Mouse (Mus musculus): ENCODE data around the gene Chst10. TPM values are rescaled to one million over a fixed set of nuclear protein-coding genes. Genes with fewer than 3 reads are reported as not detected.

The Chst10 gene
- polyA plus RNA-seq (2012; rRNA removed), result 31.7 and 34.8 TPM in 2 replicates

DNA sequence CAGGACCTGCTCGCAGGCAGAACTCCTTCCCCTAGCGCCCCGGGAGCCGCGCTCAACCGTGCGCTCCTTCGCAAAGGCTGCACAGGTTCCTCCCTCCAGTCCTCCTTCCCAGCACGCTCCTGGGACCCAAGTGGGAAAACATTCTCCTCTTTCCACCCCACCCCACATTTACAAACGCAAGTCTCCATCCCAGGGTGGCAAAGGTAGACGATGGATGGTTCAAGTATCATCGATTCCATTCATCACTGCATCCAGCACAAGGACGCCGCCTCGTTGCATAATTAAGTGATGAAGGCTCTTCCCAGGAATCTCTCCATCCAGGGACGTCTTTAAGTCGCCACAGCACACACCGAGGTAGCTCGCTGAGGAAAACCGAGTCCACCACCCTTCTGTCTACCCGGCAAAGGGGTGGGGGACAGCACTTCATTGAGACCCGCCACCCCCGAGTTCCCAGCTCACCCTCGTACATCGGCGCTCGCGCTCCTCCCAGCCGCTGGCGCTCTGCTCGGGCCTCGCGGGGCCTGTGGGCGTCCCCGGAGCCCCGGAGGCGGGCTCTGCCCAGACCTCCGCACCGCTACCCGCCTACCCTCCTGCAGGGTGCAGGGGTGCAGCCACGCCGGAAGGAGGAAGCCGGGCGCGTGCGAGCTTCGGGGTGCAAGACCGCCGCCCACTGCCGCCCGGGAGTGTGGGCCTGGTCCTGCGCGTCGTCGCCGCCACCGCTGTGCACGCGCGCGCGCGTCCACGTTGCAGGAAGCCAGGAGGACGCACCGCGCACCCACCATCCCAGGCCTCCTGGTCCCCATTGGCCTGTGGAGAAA, at the start of gene Chst10:
Gene Chst10, minus strand, starts transcription at position 731 of the 818 bp plus-strand sequence.
- peak; percentile 54 to 87 for DNase-seq (ENCODE audit: extremely low spot score in 1 of 2, low spot score in 1 of 2)

DNA sequence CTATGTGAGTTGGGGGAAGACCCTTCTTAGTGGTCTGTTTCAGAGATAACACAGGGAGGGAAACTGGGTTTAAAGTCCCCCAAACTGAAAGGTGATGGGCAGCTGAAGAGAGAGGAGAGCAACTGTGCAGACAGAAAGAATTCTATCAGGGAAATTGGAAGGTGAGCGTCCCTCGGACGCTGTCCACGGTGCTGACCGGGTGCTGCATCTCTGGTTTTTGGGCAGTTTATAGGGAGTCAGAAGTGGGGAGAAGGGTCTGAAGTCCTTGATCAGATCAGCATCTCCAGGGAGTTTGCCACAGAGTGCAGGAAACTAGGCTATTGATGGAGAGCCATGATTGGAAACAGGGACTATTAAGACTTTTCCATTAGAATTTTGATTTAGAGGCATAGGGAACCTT, 41.6 kb upstream of the Chst10 start:
- no peak for DNase-seq (ENCODE audit: extremely low spot score in 1 of 2, low spot score in 1 of 2)

GRCm38 (mm10) chr1:38938849-38939248, 40.9 kb upstream of the Chst10 start, which contains the start of gene Nms:
Gene Nms, plus strand, starts transcription at chr1:38939149.
- no peak for DNase-seq (ENCODE audit: extremely low spot score in 1 of 2, low spot score in 1 of 2)

DNA sequence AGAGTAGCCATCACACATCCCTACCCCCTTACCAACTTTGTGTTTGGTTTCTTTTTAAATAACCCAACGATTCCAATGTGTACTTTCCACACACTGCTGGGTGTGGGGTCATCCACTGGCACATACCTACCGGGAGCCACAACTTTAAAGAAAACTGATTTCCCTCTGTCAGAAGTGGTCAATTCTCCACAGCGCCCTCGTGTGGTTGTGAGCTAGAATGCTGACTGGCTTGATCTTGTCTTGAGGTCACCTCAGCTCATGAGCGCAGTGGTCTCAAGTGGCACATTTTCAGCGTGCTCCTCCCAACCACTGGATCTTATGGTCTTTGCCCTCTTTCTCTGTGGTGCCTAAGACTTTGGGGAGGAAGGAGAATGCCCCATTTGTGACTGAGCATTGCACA, 38.8 kb upstream of the Chst10 start:
- DNase-seq (ENCODE audit: extremely low spot score in 1 of 2, low spot score in 1 of 2), result peak in 1 of 2 experiments; percentile 48

DNA sequence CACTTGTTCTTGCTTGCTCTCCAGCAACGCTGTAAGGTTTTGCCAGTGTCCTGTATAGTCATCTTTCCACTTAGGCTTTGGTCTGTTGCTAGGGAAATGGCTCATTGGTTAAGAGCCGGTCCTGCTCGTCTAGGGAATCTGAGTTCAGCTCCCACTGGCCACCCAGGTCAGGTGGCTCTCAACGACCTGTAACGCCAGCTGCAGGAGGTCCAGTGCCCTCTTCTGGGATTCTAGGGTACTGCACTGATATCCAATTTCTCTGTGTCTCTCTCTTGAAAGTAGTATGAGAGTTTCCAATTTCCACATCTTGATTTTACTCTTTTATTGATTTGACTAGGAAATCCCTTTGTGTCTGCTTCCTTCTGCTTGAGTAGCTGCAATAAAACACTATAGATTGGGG, 36.7 kb upstream of the Chst10 start:
- peak in 1 of 2 experiments; percentile 48 for DNase-seq (ENCODE audit: extremely low spot score in 1 of 2, low spot score in 1 of 2)

- peak; percentile 16 to 47 for DNase-seq (ENCODE audit: extremely low spot score in 1 of 2, low spot score in 1 of 2)
Observed at GRCm38 (mm10) chr1:38930767-38931166, 32.8 kb upstream of the Chst10 start.

- DNase-seq (ENCODE audit: extremely low spot score in 1 of 2, low spot score in 1 of 2), result peak; percentile 19 to 47
Observed at GRCm38 (mm10) chr1:38929468-38929867, 31.5 kb upstream of the Chst10 start.

GRCm38 (mm10) chr1:38928996-38929395, 31.0 kb upstream of the Chst10 start:
- peak in 1 of 2 experiments; percentile 48 for DNase-seq (ENCODE audit: extremely low spot score in 1 of 2, low spot score in 1 of 2)

DNA sequence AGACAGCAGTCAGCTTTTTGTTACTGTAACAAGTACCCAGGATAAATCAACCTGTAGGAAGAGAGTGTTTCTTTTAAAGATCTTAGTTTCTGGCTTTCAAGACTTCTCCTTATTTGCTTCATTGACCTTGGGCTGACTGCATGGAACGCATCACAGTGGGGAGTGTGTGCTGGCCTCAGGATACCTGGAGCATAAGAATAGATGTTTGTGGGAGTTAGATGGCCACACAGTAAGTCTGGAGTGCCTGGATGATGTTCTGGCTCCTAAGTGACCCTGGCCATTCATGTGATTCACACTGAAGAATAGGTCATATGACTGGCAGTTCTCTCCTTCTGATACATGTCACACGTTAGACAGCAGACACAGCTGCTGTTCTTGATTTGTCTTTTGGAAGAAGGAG, 6.0 kb upstream of the Chst10 start:
- DNase-seq (ENCODE audit: extremely low spot score in 1 of 2, low spot score in 1 of 2), result no peak

- no peak for DNase-seq (ENCODE audit: extremely low spot score in 1 of 2, low spot score in 1 of 2)
Observed at GRCm38 (mm10) chr1:38902571-38902970, 4.6 kb upstream of the Chst10 start.

GRCm38 (mm10) chr1:38893081-38893480, 4.9 kb downstream of the Chst10 start:
- DNase-seq (ENCODE audit: extremely low spot score in 1 of 2, low spot score in 1 of 2), result no peak

- DNase-seq (ENCODE audit: extremely low spot score in 1 of 2, low spot score in 1 of 2), result no peak
Observed at GRCm38 (mm10) chr1:38891444-38891843, 6.5 kb downstream of the Chst10 start.

- DNase-seq (ENCODE audit: extremely low spot score in 1 of 2, low spot score in 1 of 2), result no peak
Observed at GRCm38 (mm10) chr1:38888803-38889202, 9.2 kb downstream of the Chst10 start.

- no peak for DNase-seq (ENCODE audit: extremely low spot score in 1 of 2, low spot score in 1 of 2)
Observed at GRCm38 (mm10) chr1:38887011-38887410, 10.9 kb downstream of the Chst10 start.

DNA sequence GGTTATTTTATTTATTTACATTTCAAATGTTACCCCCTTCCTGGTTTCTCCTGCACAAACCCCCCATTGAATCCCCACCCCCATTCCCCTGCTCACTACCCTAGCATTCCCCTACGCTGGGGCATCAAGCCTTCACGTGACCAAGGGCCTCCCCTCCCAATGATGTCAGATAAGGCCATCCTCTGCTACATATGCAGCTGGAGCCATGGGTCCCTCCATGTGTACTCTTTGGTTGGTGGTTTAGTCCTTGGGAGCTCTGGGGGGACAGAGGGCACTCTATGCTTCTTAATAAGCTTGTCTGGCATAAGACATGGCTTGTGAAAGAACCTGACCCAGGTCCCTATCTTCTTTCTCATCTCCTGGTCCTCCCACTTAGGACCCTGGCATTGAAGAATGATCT, 11.4 kb downstream of the Chst10 start:
- no peak for DNase-seq (ENCODE audit: extremely low spot score in 1 of 2, low spot score in 1 of 2)

DNA sequence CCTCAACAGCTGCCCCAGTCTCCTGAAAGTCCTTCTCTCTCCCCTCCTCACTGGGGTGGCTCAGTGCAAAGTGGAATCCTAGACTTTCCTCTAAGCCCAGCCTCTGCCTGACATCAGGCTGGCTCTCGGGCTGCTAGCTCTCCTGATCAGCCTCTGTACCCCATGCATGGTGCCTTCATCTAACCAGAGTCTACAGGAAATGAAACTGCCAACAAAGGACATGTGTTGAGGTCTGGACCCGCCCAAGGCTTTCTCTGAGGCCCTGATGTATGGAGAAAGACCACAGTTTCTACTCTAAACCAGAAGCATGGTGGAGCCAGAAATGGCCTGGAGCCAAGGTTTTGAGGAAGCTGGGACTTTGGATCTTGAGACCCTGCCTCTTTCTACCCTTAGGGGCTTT, 12.0 kb downstream of the Chst10 start:
- no peak for DNase-seq (ENCODE audit: extremely low spot score in 1 of 2, low spot score in 1 of 2)

DNA sequence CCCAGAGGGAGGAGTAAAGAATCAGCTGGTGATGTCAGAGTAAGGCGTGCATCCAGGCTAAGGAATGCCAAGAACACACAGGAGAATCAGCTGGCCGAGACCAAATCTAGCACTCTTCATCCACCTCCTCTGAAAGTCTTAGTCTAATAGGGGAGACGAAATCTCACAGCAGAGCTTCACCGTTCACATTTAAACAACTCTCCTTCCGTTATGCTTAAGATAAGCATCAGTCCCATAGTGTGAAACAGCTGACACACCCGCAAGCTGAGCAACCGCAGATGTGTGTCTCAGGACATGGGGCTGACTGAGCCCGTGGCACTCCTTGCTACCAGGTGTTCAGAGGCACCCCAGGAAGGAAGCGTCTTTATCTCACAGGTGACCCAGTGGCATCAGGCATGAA, 14.2 kb downstream of the Chst10 start:
- DNase-seq (ENCODE audit: extremely low spot score in 1 of 2, low spot score in 1 of 2), result no peak

- DNase-seq (ENCODE audit: extremely low spot score in 1 of 2, low spot score in 1 of 2), result no peak
Observed at GRCm38 (mm10) chr1:38882746-38883145, 15.2 kb downstream of the Chst10 start.

- DNase-seq (ENCODE audit: extremely low spot score in 1 of 2, low spot score in 1 of 2), result no peak
Observed at GRCm38 (mm10) chr1:38881366-38881765, 16.6 kb downstream of the Chst10 start.

- no peak for DNase-seq (ENCODE audit: extremely low spot score in 1 of 2, low spot score in 1 of 2)
Observed at GRCm38 (mm10) chr1:38876671-38877382, 21.1 kb downstream of the Chst10 start.

DNA sequence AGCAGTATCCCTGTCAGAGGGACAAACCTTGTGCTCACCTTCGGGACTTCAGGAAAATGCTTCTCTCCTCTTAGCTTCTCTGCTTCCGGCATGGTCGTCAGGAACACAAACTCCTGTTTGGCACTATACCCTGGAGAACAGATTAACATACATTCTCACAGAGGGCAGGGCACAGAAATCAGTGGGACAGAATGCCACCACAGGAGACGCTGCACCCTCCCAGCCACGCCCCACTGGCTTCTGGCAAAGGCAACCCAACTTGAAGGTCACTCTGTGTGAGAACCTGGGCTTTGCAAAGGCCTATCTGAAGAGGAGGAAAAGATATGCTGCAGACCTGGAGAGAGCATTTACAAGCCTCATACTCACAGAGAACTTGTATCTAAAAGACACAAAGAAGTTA, 24.1 kb downstream of the Chst10 start:
- no peak for DNase-seq (ENCODE audit: extremely low spot score in 1 of 2, low spot score in 1 of 2)

DNA sequence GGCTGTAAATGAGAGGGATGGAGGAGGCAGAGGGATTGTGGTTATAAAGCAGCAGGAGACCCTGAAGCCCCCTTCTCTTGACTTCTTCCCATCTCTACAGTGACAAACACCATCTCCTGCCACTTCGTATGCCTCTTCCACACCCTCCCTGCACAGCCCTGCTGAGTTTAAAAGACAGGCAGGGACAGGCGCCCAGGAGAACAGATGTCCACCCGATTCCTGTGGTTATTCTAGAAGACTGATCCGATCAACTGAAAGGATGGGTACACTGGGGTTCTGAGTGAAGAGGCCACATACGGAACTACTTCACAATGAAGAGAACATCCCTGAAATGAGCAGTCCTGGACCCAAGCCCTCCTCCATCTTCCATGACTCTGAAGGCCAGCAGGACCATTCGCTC, 26.1 kb downstream of the Chst10 start:
- DNase-seq (ENCODE audit: extremely low spot score in 1 of 2, low spot score in 1 of 2), result no peak

All from frontal cortex, adult 2 months (tissue).